ENCODE assay signal across 8 mouse cellular contexts in the genomic region with DNA sequence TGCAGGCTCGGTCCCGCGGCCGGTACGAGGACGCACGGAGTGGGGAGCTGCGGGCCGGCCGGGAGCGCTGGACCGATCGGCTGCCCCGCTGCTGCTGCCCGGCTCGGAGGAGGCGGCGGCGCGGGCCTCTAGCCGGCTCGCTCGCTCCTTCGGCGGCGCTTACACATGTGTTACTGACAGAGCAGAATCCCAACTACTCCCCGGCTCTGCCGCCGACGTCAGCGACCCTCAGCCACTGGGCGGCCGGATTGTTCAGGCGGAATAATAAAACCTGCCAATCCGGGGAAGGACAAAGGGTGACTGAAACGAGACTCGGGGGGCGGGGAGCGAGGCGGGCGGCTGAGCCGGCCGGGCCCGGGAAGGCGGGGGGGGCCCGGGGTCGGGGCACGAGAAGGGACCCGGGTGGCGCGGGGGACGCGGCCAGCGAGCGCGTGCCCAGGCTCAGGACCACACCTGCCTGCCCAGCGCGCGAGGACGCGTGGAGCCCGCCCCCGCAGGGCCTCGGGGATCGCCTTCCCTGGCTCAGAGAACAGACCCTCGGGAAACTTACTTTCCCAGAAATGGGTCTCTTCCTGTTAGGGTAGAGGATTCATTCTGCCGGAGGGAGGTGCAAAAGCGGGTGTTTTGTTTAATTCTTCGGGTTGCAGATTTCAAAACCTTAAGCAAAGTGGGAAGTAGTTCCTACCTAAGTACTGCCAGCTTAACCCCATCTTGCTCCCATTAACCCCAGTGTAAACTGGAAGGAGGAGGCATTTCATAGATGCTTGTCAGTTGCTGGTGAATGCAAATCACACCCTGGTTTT. TPM values are rescaled to one million over a fixed set of nuclear protein-coding genes. Genes with fewer than 3 reads are reported as not detected.
DNase-seq lines count a peak whose midpoint lies in the region; ATAC-seq lines count a peak whose summit lies in the region.

No protein-coding gene starts in this region.

- H3K36me3 ChIP-seq in intestine, embryonic 16.5 days (ENCODE audit: control insufficient read depth, insufficient read depth, low read length): no peaks in the 10 kb centered on the region
- H3K36me3 ChIP-seq in midbrain, embryonic 10.5 days: peaks cover 2% of the 10 kb centered on the region; the same call in 1 of the 2 replicates

- H3K9me3 ChIP-seq in intestine, embryonic 16.5 days (ENCODE audit: control insufficient read depth, low read length): no peaks in the 10 kb centered on the region
- H3K9me3 ChIP-seq in midbrain, embryonic 10.5 days (replicated peaks): no peaks in the 10 kb centered on the region

- intact Hi-C loops in gastrocnemius, postnatal 36 days (cut with DNase I): loop anchor here (10.0 kb wide), 1 partner anchor 701 kb away; no protein-coding TSS in a partner anchor
- intact Hi-C loops in left cerebral cortex, postnatal 36 days (cut with DNase I): loop anchor here (5.0 to 10.0 kb wide), 6 partner anchors 491 to 963 kb away; no protein-coding TSS in a partner anchor

- peak; percentile 91 for ATAC-seq in intestine, embryonic 16.5 days

- H3K27me3 ChIP-seq in intestine, embryonic 16.5 days (replicated peaks; ENCODE audit: control insufficient read depth, insufficient read depth, low read length): no peaks in the 10 kb centered on the region
- H3K27me3 ChIP-seq in midbrain, embryonic 10.5 days (ENCODE audit: low read depth, poor library complexity, severe bottlenecking): peaks cover 12% of the 10 kb centered on the region

- H3K4me3 ChIP-seq in intestine, embryonic 16.5 days (ENCODE audit: low read length): peak overlapping the region; percentile 80
- peak overlapping the region; percentile 89 for H3K4me3 ChIP-seq in midbrain, embryonic 10.5 days

- H3K4me2 ChIP-seq in intestine, embryonic 16.5 days (ENCODE audit: low read depth, low read length): peak overlapping the region; percentile 89

- H3K4me1 ChIP-seq in intestine, embryonic 16.5 days (ENCODE audit: control insufficient read depth, insufficient read depth, low read length): peaks cover 13% of the 10 kb centered on the region
- H3K4me1 ChIP-seq in midbrain, embryonic 10.5 days: peaks cover 26% of the 10 kb centered on the region

- under 1% methylated on average over 56 of the region's 69 CpGs for WGBS in intestine, embryonic 16.5 days
- WGBS in midbrain, embryonic 10.5 days: under 1% methylated on average over 68 of the region's 69 CpGs

- peak; percentile 86 to 92 for DNase-seq in adrenal gland, adult 18-20 months (ENCODE audit: low spot score in 2 of 2)
- DNase-seq in embryo, embryonic 10.5 days (ENCODE audit: low spot score): peak; percentile 96
- peak; percentile 88 to 92 for DNase-seq in gastrocnemius, postnatal 36 days
- peak; percentile 94 to 95 for DNase-seq in left cerebral cortex, postnatal 36 days (ENCODE audit: low spot score in 2 of 2)
- peak; percentile 97 for DNase-seq in midbrain, embryonic 10.5 days (ENCODE audit: low spot score)
- peak; percentile 94 to 95 for DNase-seq in right cerebral cortex, postnatal 36 days (ENCODE audit: low spot score in 2 of 2)
- peak; percentile 94 for DNase-seq in urinary bladder, postnatal 4 days (ENCODE audit: low spot score in 2 of 2)

- peak overlapping the region; percentile 99 for H3K27ac ChIP-seq in intestine, embryonic 16.5 days (ENCODE audit: low read length)
- H3K27ac ChIP-seq in midbrain, embryonic 10.5 days (replicated peaks): peak overlapping the region; percentile 97

- H3K9ac ChIP-seq in intestine, embryonic 16.5 days (ENCODE audit: low read depth, low read length): peak overlapping the region; percentile 90

RNA-seq across cellular contexts. Expression of a gene that starts 0.5 kb away (rescaled TPM):
- 10 to 100 TPM; 38.6 to 87.8 TPM for total RNA-seq in adrenal gland, adult 18-20 months (2021)
- 10 to 100 TPM; 17.5 to 18.5 TPM for total RNA-seq in gastrocnemius, postnatal 36 days (2021)
- polyA plus RNA-seq in intestine, embryonic 16.5 days (2015; fragmentation: Nextera tagmentation; extraction: Ambion mirVana): 49.5 and 57.2 TPM in 2 replicates
- 100 to 1,000 TPM; 301 to 330 TPM for total RNA-seq in left cerebral cortex, postnatal 36 days (2021)
- polyA plus RNA-seq in midbrain, embryonic 10.5 days (2016; fragmentation: Nextera tagmentation; extraction: Ambion mirVana): 26.8 and 27.4 TPM in 2 replicates

Comparison
In these comparisons a context has a peak if more than half of its experiments do, and no peak if none do; other contexts are left out.
1. Peak in every context shown above with its lines: DNase-seq, ATAC-seq, H3K4me3 ChIP-seq and H3K27ac ChIP-seq.